Mouse (Mus musculus) urinary bladder, postnatal 25 days (tissue): Measurements from ENCODE around the gene Cuedc1.

Experiments used
- DNase-seq: peaks from one replicate; pipeline ENCODE4 v3.0.0; 2022; ENCODE audit warnings: low spot score

Cuedc1 gene

DNA sequence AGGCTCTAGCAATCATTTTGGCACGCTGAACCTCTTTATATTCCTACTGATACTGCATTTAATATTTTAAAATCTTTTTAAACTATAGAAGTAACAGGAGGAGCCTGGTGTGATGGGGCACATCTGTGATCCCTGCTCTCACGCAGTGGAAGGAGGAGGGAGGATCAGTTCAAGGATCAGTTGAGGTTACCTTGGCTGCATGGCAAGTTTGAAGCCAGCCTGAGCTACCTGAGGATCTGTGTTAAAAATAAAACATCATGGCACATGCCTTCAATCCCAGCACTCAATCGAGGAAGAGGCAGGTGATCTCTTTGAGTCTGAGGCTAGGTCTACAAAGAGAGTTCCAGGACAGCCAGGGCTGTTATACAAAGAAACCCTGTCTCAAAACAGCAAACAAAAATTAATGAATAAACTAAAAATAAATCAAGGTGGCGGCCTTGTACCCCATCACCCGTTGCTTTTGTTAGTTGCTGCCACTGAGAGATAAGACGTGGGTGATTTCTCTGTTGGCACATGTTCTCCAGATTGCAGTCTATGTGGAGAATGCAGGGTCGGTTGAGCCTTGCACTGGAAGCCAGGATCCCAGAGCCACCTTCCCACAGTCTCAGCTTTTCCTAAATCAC, 50.3 kb downstream of the Cuedc1 start:
- no peak for DNase-seq

DNA sequence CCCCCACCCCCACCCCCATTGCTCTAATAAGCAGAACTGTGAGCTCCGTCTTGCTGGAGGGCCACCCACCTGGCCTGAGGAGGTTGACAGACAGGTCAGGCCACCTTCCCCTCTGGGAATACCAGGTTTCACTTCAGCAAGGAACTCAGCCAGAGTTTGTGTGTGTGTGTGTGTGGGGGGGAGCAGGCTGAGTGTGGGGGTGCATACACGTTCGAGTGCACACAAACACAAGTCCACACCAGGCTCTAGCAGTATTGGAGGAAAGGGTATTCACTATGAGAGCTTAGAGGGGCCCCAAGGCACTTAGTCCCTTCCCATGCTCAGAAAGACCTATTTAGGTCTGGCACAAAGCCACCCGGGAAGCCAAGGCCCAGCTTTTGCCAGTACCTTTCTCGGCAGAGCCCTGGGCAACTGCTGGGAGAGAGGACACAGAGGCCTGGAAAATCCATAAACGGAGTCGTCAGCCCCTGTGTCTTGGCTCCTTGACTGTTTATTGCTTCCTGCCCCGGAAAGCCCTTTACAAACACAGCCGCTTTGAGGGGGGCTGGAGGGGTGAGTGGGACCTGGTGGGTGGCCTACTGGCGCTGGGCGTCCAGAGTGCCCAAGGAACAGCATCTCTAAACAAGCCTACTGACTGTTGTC, 50.9 kb downstream of the Cuedc1 start:
- no peak for DNase-seq

DNA sequence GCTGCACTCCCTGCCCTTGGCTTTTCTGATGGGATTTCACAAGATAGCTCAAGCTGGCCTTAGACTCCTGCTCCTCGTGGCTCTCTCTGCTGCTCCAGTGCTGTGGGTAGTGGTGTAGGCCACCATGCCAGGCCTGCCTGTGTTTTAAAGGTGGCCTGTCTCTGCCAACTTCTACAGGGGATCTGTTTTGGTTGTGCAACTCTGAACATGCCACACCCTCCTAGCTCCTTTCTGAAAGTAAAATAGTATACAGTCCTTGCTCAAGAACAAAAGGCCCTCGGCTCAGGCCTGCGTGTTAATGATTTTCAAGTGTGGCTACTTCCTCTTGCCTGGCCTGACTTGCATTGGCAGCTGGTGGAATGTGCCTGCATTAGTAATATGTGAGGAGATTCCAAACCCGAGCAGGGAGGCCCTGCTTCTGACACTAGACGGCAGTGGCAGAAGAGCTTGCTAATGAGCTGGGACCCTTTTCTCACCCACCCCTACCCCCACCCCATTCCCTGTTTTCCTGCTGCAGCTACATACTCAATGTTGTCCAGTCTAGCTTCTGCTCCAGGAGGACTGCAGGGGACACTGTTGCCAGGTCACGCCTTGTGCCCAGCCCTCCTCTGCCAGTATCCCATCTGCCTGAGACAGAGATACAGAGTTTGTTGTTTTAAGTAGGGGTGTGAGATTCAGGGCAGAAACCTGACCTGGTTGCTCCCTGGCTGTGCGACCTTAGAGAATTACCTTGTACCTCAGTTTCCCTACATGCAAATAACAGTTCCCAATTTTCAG, 53.7 kb downstream of the Cuedc1 start:
- no peak for DNase-seq

DNA sequence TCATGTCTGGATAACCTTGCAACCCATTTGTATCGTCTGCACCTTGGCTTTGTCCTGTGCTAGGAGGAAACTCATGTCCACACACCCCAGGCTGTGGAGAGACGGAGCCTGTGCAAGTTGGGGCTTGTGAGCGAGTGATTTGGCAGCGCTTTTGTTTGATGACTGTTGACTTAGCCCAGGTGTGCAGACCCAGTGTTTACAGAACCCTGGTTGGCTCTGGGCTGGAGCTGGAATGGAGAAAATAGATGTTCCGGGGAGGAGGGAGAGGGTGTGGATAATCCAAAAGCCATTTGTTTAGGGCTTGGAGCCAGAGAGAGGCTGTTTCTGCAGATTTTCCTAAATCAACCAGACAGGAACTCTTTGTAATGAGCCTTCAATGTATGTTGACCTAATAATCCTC, 56.0 kb downstream of the Cuedc1 start:
- no peak for DNase-seq

DNA sequence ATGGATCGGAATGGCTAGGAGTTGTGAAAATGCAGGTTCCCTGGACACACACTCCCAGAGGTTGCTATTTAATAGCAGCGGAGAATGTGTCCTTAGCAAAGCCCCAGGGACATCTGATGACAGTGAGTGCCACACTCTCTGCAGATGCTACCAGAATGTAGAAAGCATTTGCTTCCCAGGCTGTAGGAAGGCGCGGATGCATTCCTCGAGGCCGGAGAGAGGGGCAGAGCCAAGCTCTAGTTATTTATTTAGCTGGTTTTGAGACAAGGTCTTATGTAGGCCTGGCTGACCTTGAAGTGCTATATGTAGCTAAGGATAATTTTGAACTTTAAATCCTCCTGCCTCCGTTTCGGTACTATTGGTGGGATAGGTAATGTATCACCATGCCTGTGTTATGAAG, 56.6 kb downstream of the Cuedc1 start:
- DNase-seq = no peak

DNA sequence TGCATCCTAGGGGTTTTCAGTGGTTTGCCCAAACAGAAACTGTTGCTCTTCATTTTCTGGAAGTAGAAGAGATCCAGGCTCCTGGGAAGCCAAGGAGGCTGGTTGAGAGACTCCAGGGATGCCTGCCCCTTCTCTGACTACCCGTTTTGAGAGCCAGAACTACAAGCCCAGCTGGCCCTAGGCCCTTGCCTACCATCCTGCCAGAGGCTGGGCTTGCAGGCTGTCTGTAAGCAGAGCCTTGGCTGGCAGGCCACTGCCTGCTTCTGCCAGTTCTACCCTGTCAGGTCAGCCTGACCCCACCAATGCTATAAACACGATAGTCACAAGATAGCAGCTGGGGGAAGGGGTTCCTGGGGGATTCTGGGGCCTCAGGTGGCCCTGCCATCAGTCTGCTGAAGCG, 57.6 kb downstream of the Cuedc1 start:
- DNase-seq = no peak

DNA sequence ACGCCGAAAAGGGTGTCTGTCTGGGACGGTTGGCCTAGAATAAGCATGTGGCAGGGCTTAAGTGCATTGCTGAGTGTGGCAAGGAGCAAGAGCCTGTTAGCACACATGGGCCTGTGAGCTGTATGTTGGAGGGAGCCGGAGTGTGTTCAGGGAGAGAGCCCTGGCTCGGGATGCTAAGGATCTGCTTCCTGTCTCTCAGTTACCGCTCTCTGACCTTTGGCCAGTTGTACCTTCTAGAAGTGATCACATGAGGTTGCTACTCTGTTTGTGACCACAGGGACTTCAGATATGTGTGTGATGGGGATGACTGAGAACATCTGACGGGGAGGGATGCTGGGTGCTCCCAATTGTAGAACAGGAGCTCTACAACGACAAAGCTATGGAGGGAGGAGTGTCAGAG, 58.1 kb downstream of the Cuedc1 start:
- no peak for DNase-seq

DNA sequence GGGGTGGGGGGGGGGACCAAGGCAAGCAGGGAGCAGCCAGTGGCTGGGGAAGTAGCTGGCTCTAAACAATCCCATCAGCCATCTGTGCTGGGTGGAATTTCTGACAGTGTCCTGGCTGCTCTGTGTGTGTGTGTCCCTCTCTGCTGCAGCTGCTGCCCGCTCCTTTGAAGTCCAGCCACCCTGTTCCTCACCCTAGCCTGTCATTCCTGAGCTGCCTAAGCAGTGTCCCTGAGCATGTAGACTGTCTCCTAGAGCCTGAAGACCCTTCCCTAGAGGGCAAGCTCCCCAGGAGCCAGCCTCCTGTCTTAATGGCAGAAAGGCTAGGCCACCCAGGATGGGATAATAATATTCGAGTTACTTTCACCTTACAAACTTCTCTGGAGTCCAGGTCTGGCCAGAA, 58.5 kb downstream of the Cuedc1 start:
- DNase-seq = no peak

DNA sequence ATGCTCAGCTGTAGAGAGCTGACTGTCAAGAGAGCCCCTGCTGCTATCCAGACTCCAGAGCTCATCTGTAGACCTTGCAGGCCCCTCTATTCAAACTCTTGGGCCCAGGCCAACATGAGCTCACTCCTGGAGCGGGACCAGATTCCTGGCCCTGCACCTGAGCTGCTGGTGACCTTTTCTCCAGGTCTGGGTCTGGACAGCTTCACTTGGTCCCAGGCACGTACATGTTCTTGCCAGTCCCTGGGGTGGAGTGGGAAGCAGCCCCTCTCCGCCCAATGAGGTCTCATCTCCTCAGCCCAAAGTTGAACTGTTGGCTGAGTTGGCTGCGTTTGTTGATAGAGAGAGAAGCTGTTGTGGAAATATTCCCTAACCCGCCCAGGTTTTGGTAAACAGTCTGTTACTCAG, 61.0 kb downstream of the Cuedc1 start:
- DNase-seq = no peak

DNA sequence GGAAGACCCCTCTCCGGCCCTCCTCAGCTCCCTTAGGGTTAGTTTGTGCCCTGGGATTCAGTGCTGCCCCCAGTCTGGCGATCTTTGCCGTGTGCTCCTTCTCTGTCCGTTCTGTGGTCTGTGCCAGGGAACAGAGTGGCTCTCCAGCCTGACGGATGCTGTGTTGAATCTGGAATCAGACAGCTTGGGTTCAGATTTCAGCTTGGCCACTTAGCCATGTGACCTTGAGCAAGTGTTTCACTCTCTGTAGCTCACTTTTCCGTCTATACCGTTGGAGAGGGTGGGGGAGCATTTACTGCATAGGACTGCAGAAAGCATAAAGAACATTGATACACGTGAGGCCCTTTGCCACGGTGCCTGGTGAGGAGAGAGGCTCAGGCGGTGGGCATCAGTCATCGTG, 61.5 kb downstream of the Cuedc1 start:
- no peak for DNase-seq

DNA sequence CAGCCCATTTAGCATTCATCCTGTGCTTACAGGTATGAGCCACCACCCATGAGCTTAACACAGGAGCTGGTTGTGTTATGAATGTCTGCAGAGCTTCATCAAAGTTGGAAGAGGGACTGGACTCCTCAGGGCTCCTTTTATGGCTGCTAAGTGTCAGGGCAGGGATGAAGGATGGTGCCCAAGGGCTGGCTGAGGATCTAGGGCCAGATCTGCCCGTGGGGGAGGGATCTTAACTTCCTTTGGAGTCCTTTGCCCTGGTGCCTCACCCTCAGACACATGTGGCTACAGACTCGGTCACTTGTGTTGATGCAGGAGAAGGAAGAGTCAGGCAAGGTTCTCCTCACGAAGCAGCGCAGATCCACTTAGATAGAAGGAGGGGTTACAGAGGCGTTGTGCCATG, 62.5 kb downstream of the Cuedc1 start:
- DNase-seq = no peak

DNA sequence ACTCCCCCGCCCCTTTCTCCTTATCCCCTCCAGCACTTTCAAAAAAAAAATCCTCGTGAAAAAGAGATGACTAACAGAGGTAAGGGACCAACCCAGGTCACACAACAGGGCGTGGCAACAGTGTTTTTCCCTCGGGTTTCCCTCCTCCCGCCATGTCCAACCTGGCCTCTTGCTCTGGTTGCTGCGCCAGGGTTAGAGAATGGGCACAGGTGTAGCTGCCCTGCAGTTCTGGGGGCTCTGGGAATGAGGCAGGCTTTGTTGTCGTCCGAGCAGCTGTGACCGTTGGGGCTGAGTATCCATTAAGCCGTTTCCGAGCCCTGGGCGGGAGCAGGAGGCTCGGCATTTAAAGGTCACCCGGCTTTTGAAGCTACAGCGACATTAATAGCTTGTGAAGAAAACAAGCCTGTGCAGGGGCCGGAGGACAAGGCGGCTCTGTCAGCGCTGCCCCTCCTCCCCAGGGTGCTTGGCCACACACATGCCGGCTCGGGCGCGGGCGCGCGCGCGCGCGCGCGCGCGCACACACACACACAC, 63.3 kb downstream of the Cuedc1 start:
- DNase-seq = no peak

DNA sequence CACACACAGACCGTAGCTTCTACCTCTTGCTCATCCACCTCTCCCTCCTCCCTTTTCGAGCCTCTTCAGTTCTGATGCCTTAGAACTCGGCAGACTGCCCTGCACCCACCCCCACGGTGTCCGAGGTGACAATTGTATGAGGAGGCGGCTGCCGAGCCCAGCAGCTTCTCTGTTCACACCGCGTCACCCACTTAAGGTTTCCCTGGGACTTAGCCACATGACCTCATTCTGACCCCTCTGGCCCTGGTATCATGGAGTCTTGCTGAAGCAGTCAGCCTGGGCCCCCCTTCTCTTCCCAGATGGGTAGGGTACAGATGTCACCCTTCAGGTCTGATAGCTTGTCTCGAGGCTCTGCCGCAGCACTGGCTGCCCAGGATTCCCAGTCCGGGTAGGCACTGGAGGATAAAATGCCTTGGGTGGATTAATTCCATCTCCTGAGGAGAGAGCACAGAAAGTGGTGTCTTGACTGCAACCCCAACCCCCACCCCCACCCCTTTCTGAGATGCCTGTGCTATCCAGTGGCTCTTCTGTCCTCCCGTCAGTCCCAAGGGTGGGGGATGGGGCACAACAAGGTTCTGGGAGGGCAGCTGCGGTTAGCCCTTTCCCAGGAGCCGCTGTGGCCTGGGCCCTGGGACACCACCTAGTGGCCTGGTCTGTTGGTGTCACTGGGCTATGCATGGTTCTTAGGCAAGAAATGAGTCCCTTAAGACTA, 63.9 kb downstream of the Cuedc1 start:
- DNase-seq = peak; percentile 85

DNA sequence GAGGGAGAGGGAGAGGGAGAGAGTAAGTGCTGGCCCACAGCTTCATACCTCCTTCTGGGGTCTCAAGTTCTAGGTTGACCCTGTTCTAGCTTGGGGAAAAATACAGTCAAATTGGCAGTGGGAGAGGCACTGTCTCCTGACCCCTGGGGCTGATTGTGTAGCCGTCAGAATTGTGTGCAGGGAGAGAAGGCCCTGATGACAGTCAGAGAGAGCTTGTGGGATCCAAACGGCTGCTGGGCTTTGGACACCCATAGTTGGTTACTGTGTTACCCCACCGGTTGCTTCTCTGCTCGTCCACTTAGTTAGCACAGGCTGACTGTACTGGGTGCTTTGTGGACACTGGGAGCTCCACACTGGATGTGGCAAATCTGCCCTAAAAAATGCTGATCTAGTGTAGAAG, 64.9 kb downstream of the Cuedc1 start:
- no peak for DNase-seq

DNA sequence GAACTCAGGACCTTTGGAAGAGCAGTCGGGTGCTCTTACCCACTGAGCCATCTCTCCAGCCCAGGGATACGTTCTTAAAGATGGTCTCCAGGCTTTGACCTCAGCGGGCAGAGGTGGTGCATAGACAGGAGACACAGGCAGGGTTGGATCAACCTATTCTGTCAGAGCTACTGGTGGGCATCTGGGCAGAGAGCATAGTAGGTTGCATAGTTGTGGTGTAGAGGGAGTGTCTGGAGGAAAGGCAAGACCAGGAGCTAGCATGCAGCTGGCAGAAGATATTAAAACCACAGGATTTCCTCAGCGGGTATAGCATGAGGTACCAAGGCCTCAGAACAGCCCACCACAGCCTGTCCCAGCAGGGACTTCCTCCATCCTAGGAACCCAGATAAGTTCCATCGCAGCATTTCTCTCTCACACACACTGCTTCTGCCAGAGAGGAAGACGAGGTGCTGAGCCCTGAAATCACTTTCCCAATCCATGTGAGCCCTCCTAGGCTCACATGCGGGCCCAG, 66.4 kb downstream of the Cuedc1 start:
- no peak for DNase-seq

DNA sequence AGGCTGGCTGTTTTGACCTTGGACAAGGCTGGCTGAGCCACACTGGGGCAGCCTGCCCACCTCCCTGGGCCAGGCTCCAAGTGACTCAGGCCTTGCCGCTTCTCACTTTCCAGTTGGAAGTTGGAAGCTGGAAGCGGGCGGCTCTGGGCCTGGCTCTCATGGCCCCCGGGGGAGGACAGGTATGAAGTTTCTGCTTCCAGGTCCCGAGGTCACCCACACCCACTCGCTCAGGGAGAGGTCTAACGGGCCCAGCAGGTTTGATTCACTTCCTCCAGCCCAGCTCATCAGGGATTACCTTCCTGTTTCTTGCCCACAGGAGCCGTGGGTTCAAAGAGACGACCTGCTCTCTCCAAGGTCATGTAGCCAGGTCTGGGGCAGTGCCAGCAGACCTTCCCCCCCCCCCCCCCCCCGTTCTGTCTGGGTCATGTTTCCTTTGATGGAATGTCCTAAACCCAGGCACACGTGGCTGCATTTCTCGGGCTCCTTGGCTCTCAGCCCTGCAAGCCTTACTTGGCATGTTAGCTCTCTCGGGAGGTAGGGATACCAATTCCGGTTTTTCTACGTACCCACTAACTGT, 67.0 kb downstream of the Cuedc1 start:
- DNase-seq = peak; percentile 70

DNA sequence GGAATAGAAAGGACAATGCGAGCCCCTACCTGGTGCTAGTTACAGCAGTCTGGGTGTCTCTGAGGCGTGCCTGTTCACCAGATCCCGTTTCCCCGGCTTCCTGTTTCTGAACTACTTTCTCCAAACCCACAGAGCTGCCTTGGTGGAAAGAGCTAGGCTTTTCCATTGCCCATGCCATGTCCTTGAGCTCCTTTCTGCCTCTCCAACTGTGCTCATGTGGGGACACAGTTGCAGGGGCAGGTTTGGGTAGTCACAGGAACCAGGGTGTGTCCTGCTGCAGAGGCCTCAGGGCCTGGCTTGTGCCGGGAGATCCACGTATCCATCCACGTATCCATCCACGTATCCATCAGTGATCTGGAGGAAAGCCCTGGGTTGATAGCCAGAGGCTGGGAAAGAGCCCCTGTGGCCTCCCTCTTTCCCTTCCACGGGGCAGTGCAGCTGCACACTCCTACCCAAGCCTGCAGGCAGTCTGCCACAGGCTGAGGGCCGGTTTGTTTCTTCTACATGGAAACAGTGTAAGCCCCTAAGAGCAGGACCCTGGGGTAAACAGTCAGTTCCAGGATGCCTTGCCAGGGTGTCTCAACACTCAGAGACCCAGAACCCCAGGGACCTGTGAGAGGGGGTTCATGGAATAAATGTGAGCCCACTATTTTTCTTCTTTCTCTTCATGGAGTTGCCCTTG, 68.0 kb downstream of the Cuedc1 start:
- DNase-seq = no peak

DNA sequence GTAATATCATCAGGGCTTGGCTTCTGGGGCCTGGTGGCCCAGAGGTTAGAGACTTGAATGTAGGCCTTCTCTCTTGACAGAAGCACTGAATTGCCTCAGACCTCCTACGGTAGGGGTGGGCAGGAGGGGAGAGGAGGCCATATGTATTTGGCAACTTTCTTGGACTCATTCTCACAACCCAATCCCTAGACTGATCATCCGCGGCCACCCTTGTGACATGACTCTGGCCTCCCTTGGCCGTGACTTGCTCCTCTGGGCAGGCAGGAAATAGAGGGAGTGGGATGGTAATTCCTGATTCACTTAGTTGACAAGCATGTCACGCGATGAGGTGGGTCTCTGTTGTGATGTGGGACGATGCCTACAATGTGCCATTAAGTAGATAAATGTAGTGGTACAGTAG, 68.6 kb downstream of the Cuedc1 start:
- no peak for DNase-seq

DNA sequence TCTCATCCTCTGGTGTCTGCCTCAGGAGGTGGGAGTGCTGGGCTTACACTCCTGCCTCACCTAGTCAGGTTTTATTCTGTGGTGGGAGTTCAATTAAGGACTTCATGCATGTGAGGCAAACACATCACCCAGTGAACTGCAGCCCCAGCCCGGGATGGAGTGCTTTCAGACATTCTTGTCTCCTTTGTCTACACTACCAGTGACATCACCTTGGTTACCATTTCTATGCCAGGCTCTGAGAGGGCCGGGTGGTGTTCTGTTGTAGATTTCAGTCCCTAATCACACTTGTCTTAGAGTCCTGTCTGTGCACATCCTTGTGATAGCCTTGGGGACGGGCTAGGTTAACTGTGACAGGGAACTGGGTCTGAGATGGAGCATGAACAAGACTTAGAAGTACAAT, 70.8 kb downstream of the Cuedc1 start:
- no peak for DNase-seq

DNA sequence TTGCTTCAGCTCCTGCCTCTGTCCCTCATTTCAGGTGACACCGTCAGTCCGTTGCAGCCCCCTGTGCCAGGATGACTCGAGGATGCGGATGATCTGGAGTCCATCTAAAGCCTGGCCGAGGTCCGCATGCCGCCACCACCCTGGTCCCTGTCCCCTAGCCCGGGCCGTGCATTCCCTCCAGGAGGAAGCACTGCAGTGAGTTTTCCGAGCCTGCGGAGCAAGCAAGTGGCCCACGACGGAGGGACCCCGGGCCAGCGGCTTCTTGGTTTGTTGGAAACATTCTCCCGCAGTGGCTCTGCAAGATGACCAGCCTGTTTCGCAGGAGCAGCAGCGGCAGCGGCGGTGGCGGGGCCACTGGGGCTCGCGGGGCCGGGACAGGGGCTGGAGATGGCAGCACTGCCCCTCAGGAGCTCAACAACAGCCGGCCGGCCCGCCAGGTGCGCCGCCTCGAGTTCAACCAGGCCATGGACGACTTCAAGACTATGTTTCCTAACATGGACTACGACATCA, 71.7 kb downstream of the Cuedc1 start:
- DNase-seq = no peak

DNA sequence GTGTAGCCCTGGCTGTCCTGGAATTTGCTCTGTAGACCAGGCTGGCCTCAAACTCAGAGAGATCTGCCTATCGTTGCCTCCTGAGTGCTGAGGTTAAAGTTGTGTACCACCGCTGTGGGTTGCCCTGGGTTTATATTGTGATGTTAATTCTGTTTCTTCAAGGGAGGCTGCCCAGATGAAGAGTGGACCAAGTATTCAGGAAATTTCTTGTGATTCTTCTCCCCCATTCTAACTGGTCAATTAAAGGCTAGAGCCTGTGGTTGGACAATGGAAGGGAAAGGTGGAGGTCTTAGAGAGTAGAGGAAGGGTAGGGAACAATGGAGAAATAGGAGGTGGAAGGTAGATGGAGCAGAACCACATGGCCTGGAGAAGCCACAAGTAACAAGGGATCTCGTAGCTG, 72.7 kb downstream of the Cuedc1 start:
- DNase-seq = no peak
